Mouse (Mus musculus) layer of hippocampus, postnatal 25 days (tissue): ENCODE results near the gene Pard3. TPM values are rescaled to one million over a fixed set of nuclear protein-coding genes. Genes with fewer than 3 reads are reported as not detected.

ENCODE experiments used
- DNase-seq, 2 experiments: peaks; one replicate each; pipeline ENCODE4 v3.0.0; 2022; ENCODE audit warnings: mixed read lengths in 2 of 2, low spot score in 1 of 2; ENCODE audit errors: extremely low spot score in 1 of 2
- total RNA-seq, 2 experiments: library from RNA; stranded (reverse); gene quantifications; 2 replicates each; pipeline ENCODE4 v1.2.3; 2021

The Pard3 gene
- 10 to 100 TPM; 21.8 to 22.7 TPM for total RNA-seq

GRCm38 (mm10) chr8:127063551-127064360 lies at the start of gene Pard3:
Gene Pard3, plus strand, starts transcription at chr8:127063893.
- DNase-seq = peak; percentile 46 to 63

- no peak for DNase-seq
Observed at GRCm38 (mm10) chr8:127021830-127022229, 41.9 kb upstream of the Pard3 start.

GRCm38 (mm10) chr8:127025256-127025717 lies 38.4 kb upstream of the Pard3 start:
- DNase-seq = no peak

- DNase-seq = no peak
Observed at GRCm38 (mm10) chr8:127025775-127026174, 37.9 kb upstream of the Pard3 start.

GRCm38 (mm10) chr8:127031476-127031875 lies 32.2 kb upstream of the Pard3 start:
- DNase-seq = no peak

GRCm38 (mm10) chr8:127038928-127039327 lies 24.8 kb upstream of the Pard3 start:
- peak; percentile 7 to 23 for DNase-seq

- no peak for DNase-seq
Observed at GRCm38 (mm10) chr8:127049996-127050395, 13.7 kb upstream of the Pard3 start.

- DNase-seq = no peak
Observed at GRCm38 (mm10) chr8:127052132-127052531, 11.6 kb upstream of the Pard3 start.

GRCm38 (mm10) chr8:127055081-127055480 lies 8.6 kb upstream of the Pard3 start:
- DNase-seq = no peak

GRCm38 (mm10) chr8:127058759-127059158 lies 4.9 kb upstream of the Pard3 start:
- no peak for DNase-seq

GRCm38 (mm10) chr8:127059826-127060225 lies 3.9 kb upstream of the Pard3 start:
- no peak for DNase-seq

- DNase-seq = peak; percentile 12 to 33
Observed at GRCm38 (mm10) chr8:127064361-127065112, 844 bp downstream of the Pard3 start.

GRCm38 (mm10) chr8:127065113-127065473 lies 1.4 kb downstream of the Pard3 start:
- DNase-seq = no peak

- DNase-seq = no peak
Observed at GRCm38 (mm10) chr8:127065791-127066190, 2.1 kb downstream of the Pard3 start.

- no peak for DNase-seq
Observed at GRCm38 (mm10) chr8:127066501-127066900, 2.8 kb downstream of the Pard3 start.

- no peak for DNase-seq
Observed at GRCm38 (mm10) chr8:127068719-127069118, 5.0 kb downstream of the Pard3 start.

GRCm38 (mm10) chr8:127070225-127070624 lies 6.5 kb downstream of the Pard3 start:
- DNase-seq = no peak

GRCm38 (mm10) chr8:127073052-127073618 lies 9.4 kb downstream of the Pard3 start:
- no peak for DNase-seq

- no peak for DNase-seq
Observed at GRCm38 (mm10) chr8:127076511-127076910, 12.8 kb downstream of the Pard3 start.

- DNase-seq = no peak
Observed at GRCm38 (mm10) chr8:127079244-127079805, 15.6 kb downstream of the Pard3 start.

GRCm38 (mm10) chr8:127081297-127081696 lies 17.6 kb downstream of the Pard3 start:
- DNase-seq = no peak
